Mouse (Mus musculus) lung, postnatal 0 days (tissue): Measurements from ENCODE around the gene Snw1.

ENCODE experiments used
- CTCF ChIP-seq: IDR thresholded peaks from 2 replicates; pipeline ENCODE4 v1.5.1; 2016; ENCODE audit warnings: antibody characterized with exemption, mild to moderate bottlenecking
- EP300 ChIP-seq: IDR thresholded peaks from 2 replicates; pipeline ENCODE4 v1.6.1; 2016; ENCODE audit warnings: antibody characterized with exemption, mild to moderate bottlenecking, control low read depth

DNA sequence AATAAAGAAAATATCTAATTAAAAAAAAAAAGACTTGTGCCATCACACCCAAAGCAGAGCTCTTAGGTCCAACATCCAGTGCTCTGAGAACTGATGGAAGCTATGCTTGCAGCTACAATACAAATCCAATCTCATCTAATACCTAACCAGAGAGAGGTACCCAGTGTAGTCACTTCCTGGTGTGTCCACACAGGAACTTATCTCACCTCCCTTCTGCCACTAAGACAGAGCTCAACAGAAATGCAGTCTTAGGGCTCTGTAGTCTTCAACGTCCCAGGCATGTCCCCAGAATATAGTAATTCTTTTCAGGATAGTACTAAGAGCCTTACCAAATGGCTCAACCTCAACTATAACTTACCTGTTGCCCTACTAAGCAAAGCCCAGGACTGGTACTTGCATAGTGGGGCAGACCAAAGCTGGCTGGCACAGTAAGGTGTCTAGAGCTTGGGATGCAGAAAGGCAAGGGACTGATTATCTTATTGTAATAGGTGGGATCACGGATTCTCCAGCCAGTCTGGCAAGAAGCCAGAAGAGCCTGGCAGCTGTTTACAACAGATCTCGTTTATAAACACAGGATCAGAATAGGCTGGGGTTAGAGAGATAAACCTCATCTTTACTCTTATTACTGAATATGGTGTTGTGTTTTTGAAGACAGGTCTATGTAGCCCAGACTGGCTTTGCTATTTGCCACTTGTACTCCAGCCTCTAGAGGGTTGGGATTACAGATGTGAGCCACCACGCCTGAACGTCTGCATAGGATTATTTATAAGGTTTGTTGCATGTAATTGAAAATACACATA, 50.2 kb downstream of the Snw1 start:
- TF ChIP-seq CTCF (no peak), EP300 (no peak)
